Mouse (Mus musculus): ENCODE results near the gene Trim30b. TPM values are rescaled to one million over a fixed set of nuclear protein-coding genes. Genes with fewer than 3 reads are reported as not detected.
"Not testable (repeated sequence)": the region's sequence is repeated elsewhere in the genome, so short reads cannot be mapped to it uniquely, and the experiment has no call there.

The Trim30b gene
- polyA plus RNA-seq, 1 experiment from 2014 or later: not detected

GRCm38 (mm10) chr7:104340744-104341143, 28.9 kb downstream of the Trim30b start:
- H3K4me3 ChIP-seq (ENCODE audit: low read depth, low read length); H3K4me2 ChIP-seq (ENCODE audit: low read length); H3K9me3 ChIP-seq (replicated peaks; ENCODE audit: control insufficient read depth, low read length, poor library complexity, severe bottlenecking); H3K27ac ChIP-seq (ENCODE audit: low read length); H3K4me1 ChIP-seq (ENCODE audit: control insufficient read depth, insufficient read depth, low read length); H3K36me3 ChIP-seq (ENCODE audit: control insufficient read depth, insufficient read depth, low read length); H3K9ac ChIP-seq (ENCODE audit: low read depth, low read length); ATAC-seq; H3K27me3 ChIP-seq (ENCODE audit: control insufficient read depth, insufficient read depth, low read depth, low read length): not testable (repeated sequence)
- 92% methylated on average over 3 of the region's 4 CpGs for WGBS

GRCm38 (mm10) chr7:104335547-104335946, 34.1 kb downstream of the Trim30b start:
- H3K4me1 ChIP-seq (ENCODE audit: control insufficient read depth, insufficient read depth, low read length): not testable (repeated sequence)

GRCm38 (mm10) chr7:104329171-104329570, 40.5 kb downstream of the Trim30b start, which contains the start of gene Trim34b:
Gene Trim34b, plus strand, starts transcription at chr7:104329471.
- H3K36me3 ChIP-seq (ENCODE audit: control insufficient read depth, insufficient read depth, low read length); H3K9ac ChIP-seq (ENCODE audit: low read depth, low read length); H3K4me1 ChIP-seq (ENCODE audit: control insufficient read depth, insufficient read depth, low read length); H3K4me3 ChIP-seq (ENCODE audit: low read depth, low read length); H3K27ac ChIP-seq (ENCODE audit: low read length); H3K4me2 ChIP-seq (ENCODE audit: low read length); ATAC-seq; H3K27me3 ChIP-seq (ENCODE audit: control insufficient read depth, insufficient read depth, low read depth, low read length); H3K9me3 ChIP-seq (replicated peaks; ENCODE audit: control insufficient read depth, low read length, poor library complexity, severe bottlenecking): not testable (repeated sequence)
- 96% methylated on average over 2 of the region's 2 CpGs for WGBS

More at GRCm38 (mm10) chr7:104335547-104335946, 34.1 kb downstream of the Trim30b start:
- H3K9ac ChIP-seq (ENCODE audit: low read depth, low read length); ATAC-seq; H3K4me2 ChIP-seq (ENCODE audit: low read length); H3K4me3 ChIP-seq (ENCODE audit: low read depth, low read length); H3K27me3 ChIP-seq (ENCODE audit: control insufficient read depth, insufficient read depth, low read depth, low read length); H3K36me3 ChIP-seq (ENCODE audit: control insufficient read depth, insufficient read depth, low read length); H3K27ac ChIP-seq (ENCODE audit: low read length); H3K9me3 ChIP-seq (replicated peaks; ENCODE audit: control insufficient read depth, low read length, poor library complexity, severe bottlenecking): not testable (repeated sequence)
- 85% methylated on average over 3 of the region's 3 CpGs for WGBS

GRCm38 (mm10) chr7:104322028-104322427, 47.7 kb downstream of the Trim30b start:
- 85% methylated on average over 9 of the region's 9 CpGs for WGBS
- Histone ChIP-seq H3K27me3 (ENCODE audit: control insufficient read depth, insufficient read depth, low read depth, low read length) (no peaks in the 10 kb centered on the region), H3K36me3 (ENCODE audit: control insufficient read depth, insufficient read depth, low read length) (no peaks in the 10 kb centered on the region), H3K9me3 (replicated peaks; ENCODE audit: control insufficient read depth, low read length, poor library complexity, severe bottlenecking) (no peaks in the 10 kb centered on the region), H3K4me2 (ENCODE audit: low read length) (no peak overlapping the region), H3K27ac (ENCODE audit: low read length) (no peak overlapping the region), H3K4me3 (ENCODE audit: low read depth, low read length) (no peak overlapping the region), H3K9ac (ENCODE audit: low read depth, low read length) (no peak overlapping the region), H3K4me1 (ENCODE audit: control insufficient read depth, insufficient read depth, low read length) (no peaks in the 10 kb centered on the region)
- no peak for ATAC-seq

- peak within 1 kb of the TSS; percentile 31; the same call in 1 of the 2 replicates for H3K4me2 ChIP-seq (ENCODE audit: low read length)
- not testable (repeated sequence) for H3K27ac ChIP-seq (ENCODE audit: low read length); H3K27me3 ChIP-seq (ENCODE audit: control insufficient read depth, insufficient read depth, low read depth, low read length); H3K36me3 ChIP-seq (ENCODE audit: control insufficient read depth, insufficient read depth, low read length); H3K9me3 ChIP-seq (replicated peaks; ENCODE audit: control insufficient read depth, low read length, poor library complexity, severe bottlenecking); H3K4me1 ChIP-seq (ENCODE audit: control insufficient read depth, insufficient read depth, low read length); H3K9ac ChIP-seq (ENCODE audit: low read depth, low read length)
- peak within 1 kb of the TSS; percentile 14; the same call in 1 of the 2 replicates for H3K4me3 ChIP-seq (ENCODE audit: low read depth, low read length)
- 28% methylated on average over 4 of the region's 4 CpGs for WGBS
- ATAC-seq: 0 out of 2 replicates have a peak, but pooled peaks have one; percentile 32
Observed at GRCm38 (mm10) chr7:104315369-104316080, 54.2 kb downstream of the Trim30b start, which contains the start of gene Trim12a. Gene Trim12a, minus strand, starts transcription at chr7:104315466.

- Histone ChIP-seq H3K27me3 (ENCODE audit: control insufficient read depth, insufficient read depth, low read depth, low read length) (no peaks in the 10 kb centered on the region), H3K9me3 (replicated peaks; ENCODE audit: control insufficient read depth, low read length, poor library complexity, severe bottlenecking) (no peaks in the 10 kb centered on the region), H3K4me1 (ENCODE audit: control insufficient read depth, insufficient read depth, low read length) (no peaks in the 10 kb centered on the region), H3K4me3 (ENCODE audit: low read depth, low read length) (peak overlapping the region; percentile 14; the same call in 1 of the 2 replicates), H3K4me2 (ENCODE audit: low read length) (peak overlapping the region; percentile 31; the same call in 1 of the 2 replicates), H3K9ac (ENCODE audit: low read depth, low read length) (no peak overlapping the region), H3K36me3 (ENCODE audit: control insufficient read depth, insufficient read depth, low read length) (no peaks in the 10 kb centered on the region), H3K27ac (ENCODE audit: low read length) (no peak overlapping the region)
- ATAC-seq: no peak
- 12% methylated on average over 15 of the region's 15 CpGs for WGBS
Observed at GRCm38 (mm10) chr7:104314796-104315353, 54.8 kb downstream of the Trim30b start.

Other genes with a start within 250 kb of the Trim30b start
- gene Ubqln5, start 240.1 kb downstream of the Trim30b start, polyA plus RNA-seq (2015; fragmentation: Nextera tagmentation; extraction: Ambion mirVana): not detected in 2 replicates
- gene Olfr643, start 232.5 kb downstream of the Trim30b start, polyA plus RNA-seq (2015; fragmentation: Nextera tagmentation; extraction: Ambion mirVana): not detected in 2 replicates
- not detected in 2 replicates for gene Ubqln3, start 226.6 kb downstream of the Trim30b start, polyA plus RNA-seq (2015; fragmentation: Nextera tagmentation; extraction: Ambion mirVana)
- gene Ubqlnl, start 219.3 kb downstream of the Trim30b start, polyA plus RNA-seq (2015; fragmentation: Nextera tagmentation; extraction: Ambion mirVana): not detected in 2 replicates
- not detected in 2 replicates for gene Olfm5, start 205.1 kb downstream of the Trim30b start, polyA plus RNA-seq (2015; fragmentation: Nextera tagmentation; extraction: Ambion mirVana)
- 0.66 and 0.67 TPM in 2 replicates for gene Olfr648, start 186.5 kb downstream of the Trim30b start, polyA plus RNA-seq (2015; fragmentation: Nextera tagmentation; extraction: Ambion mirVana)
- not detected in 2 replicates for gene Olfr649, start 173.9 kb downstream of the Trim30b start, polyA plus RNA-seq (2015; fragmentation: Nextera tagmentation; extraction: Ambion mirVana)
- 0.35 and 0.46 TPM in 2 replicates for gene Trim6, start 151.1 kb downstream of the Trim30b start, polyA plus RNA-seq (2015; fragmentation: Nextera tagmentation; extraction: Ambion mirVana)
- gene Trim34a, start 125.4 kb downstream of the Trim30b start, polyA plus RNA-seq (2015; fragmentation: Nextera tagmentation; extraction: Ambion mirVana): 0.76 and 0.89 TPM in 2 replicates
- 0.12 and 0.21 TPM in 2 replicates for gene Trim5, start 81.8 kb downstream of the Trim30b start, polyA plus RNA-seq (2015; fragmentation: Nextera tagmentation; extraction: Ambion mirVana)
- 1.6 and 1.7 TPM in 2 replicates for gene Trim12a, start 54.4 kb downstream of the Trim30b start, polyA plus RNA-seq (2015; fragmentation: Nextera tagmentation; extraction: Ambion mirVana)
- gene Trim34b, start 40.4 kb downstream of the Trim30b start, polyA plus RNA-seq (2015; fragmentation: Nextera tagmentation; extraction: Ambion mirVana): not detected in 2 replicates
- 1.4 and 1.5 TPM in 2 replicates for gene Trim12c, start 16.5 kb downstream of the Trim30b start, polyA plus RNA-seq (2015; fragmentation: Nextera tagmentation; extraction: Ambion mirVana)
- gene Trim30c, start 31.0 kb upstream of the Trim30b start, polyA plus RNA-seq (2015; fragmentation: Nextera tagmentation; extraction: Ambion mirVana): not detected in 2 replicates
- 0.42 and 0.48 TPM in 2 replicates for gene Trim30a, start 95.3 kb upstream of the Trim30b start, polyA plus RNA-seq (2015; fragmentation: Nextera tagmentation; extraction: Ambion mirVana)
- gene Trim30d, start 138.0 kb upstream of the Trim30b start, polyA plus RNA-seq (2015; fragmentation: Nextera tagmentation; extraction: Ambion mirVana): 0.36 and 0.50 TPM in 2 replicates
- gene Olfr651, start 180.2 kb upstream of the Trim30b start, polyA plus RNA-seq (2015; fragmentation: Nextera tagmentation; extraction: Ambion mirVana): not detected in 2 replicates
- not detected in 2 replicates for gene Olfr652, start 191.0 kb upstream of the Trim30b start, polyA plus RNA-seq (2015; fragmentation: Nextera tagmentation; extraction: Ambion mirVana)
- not detected in 2 replicates for gene Olfr653, start 207.4 kb upstream of the Trim30b start, polyA plus RNA-seq (2015; fragmentation: Nextera tagmentation; extraction: Ambion mirVana)
- not detected in 2 replicates for gene Olfr654, start 217.1 kb upstream of the Trim30b start, polyA plus RNA-seq (2015; fragmentation: Nextera tagmentation; extraction: Ambion mirVana)
- not detected in 2 replicates for gene Olfr655, start 231.9 kb upstream of the Trim30b start, polyA plus RNA-seq (2015; fragmentation: Nextera tagmentation; extraction: Ambion mirVana)
- gene Olfr656, start 244.1 kb upstream of the Trim30b start, polyA plus RNA-seq (2015; fragmentation: Nextera tagmentation; extraction: Ambion mirVana): not detected in 2 replicates

Data from midbrain, embryonic 16.5 days (tissue).